Mouse (Mus musculus) bone marrow macrophage, adult 2 months (primary cell): Measurements from ENCODE around the gene Gm21680. TPM values are rescaled to one million over a fixed set of nuclear protein-coding genes. Genes with fewer than 3 reads are reported as not detected.
"Not testable (repeated sequence)": the region's sequence is repeated elsewhere in the genome, so short reads cannot be mapped to it uniquely, and the experiment has no call there.

ENCODE experiments used
- H3K27ac ChIP-seq: 2 replicates; pipeline ENCODE4 v1.5.1; 2012; ENCODE audit warnings: low read depth, low read length; ENCODE audit not compliant: insufficient read depth
- H3K4me1 ChIP-seq: 2 replicates; pipeline ENCODE4 v1.6.1; 2012; ENCODE audit warnings: low read length; ENCODE audit not compliant: control insufficient read depth, insufficient read depth
- H3K4me3 ChIP-seq: 2 replicates; pipeline ENCODE4 v1.5.1; 2012; ENCODE audit warnings: mild to moderate bottlenecking, low read length, moderate library complexity; ENCODE audit not compliant: insufficient read depth
- polyA plus RNA-seq: library from polyadenylated mRNA; stranded (reverse); fragments of >200 nt; gene quantifications from 2 replicates; pipeline ENCODE4 v1.2.4, GENCODE M21; 2012; ENCODE audit not compliant: missing spikeins, insufficient read depth, insufficient read length

Gene Gm21680
- polyA plus RNA-seq: not detected in 2 replicates

DNA sequence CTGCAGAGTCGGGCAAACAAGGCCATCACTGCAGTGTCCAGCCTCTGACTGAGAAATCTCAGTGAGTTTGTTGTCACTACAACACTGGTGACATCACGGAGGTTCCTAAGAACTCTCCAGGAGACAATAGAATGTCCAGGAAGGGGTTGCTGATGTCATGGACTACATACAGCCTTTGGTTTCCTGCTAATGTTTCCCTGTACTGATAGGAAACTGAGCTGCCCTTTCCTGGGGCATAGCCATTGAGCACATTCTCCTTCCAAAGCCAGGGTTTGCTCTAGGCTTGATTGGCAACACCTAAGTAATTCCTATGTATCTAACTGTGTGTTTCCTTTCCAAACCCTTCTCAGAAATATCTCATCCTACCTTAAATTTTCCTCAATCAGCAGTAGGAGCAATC, at the start of gene Gm21680:
Gene Gm21680 (minus strand): TSS at position 101 of the 400 bp plus-strand sequence.
- not testable (repeated sequence) for H3K27ac ChIP-seq, H3K4me1 ChIP-seq, H3K4me3 ChIP-seq

DNA sequence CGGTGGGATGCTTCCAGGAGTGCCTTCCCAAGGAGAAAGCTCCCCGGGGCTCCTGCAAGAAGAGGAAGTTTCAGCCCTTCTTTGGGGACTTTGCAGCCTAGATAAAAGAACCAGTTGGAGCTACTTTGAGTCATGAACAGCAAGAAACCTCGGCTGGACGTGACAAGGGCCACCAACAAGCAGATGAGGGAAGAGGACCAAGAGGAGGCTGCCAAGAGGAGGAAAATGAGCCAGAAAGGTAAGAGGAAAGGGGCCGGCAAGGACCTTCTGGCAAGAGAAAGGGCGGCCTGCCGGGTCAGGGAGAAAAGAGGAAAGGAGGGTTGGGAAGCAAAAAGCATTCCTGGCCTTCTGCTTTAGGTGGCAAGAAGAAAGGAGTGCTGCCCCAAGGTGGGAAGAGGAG, 35.2 kb upstream of the Gm21680 start:
- not testable (repeated sequence) for H3K4me3 ChIP-seq, H3K4me1 ChIP-seq

DNA sequence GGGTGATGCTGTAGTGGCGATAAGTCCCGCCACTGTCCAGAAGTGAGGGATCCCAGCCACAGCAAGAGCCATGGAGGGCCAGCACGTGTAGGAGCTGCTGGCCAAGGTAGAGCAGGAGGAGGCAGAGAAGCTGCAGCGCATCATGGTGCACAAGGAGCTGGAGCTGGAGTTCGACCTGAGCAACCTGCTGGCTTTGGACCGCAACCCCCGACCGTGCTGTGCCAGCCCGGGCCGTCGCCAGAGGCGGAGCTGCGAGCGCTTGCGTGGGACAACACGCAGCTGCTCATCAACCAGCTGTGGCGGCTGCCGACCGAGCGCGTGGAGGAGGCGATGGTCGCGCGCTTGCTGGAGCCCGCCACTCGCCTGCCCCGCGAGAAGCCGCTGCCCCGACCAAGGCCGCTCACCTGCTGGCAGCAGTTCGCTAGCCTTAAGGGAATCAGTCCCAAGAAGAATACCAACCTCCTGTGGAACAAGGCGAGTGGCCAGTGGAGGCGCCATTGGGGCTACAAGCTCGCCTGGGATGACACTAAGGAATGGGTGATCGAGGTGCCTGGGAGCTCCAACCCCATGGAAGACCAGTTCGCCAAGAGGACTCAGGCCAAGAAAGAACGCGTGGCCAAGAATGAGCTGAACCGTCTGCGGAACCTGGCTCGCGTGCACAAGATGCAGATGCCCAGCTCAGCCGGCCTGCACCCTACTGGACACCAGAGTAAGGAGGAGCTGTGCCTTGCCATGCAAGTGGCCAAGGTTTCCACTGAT, 34.7 kb upstream of the Gm21680 start:
- not testable (repeated sequence) for H3K4me3 ChIP-seq, H3K27ac ChIP-seq

More for the DNA sequence above, 35.2 kb upstream of the Gm21680 start:
- not testable (repeated sequence) for H3K27ac ChIP-seq

DNA sequence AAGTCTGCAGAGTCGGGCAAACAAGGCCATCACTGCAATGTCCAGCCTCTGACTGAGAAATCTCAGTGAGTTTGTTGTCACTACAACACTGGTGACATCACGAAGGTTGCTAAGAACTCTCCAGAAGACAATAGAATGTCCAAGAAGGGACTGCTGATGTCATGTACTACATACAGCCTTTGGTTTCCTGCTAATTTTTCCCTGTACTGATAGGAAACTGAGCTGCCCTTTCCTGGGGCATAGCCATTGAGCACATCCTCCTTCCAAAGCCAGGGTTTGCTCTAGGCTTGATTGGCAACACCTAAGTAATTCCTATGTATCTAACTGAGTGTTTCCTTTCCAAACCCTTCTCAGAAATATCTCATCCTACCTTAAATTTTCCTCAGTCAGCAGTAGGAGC, 32.2 kb upstream of the Gm21680 start, which contains the start of gene Gm1979:
Gene Gm1979 (minus strand): TSS at position 101 of the 400 bp plus-strand sequence.
- not testable (repeated sequence) for H3K4me3 ChIP-seq, H3K4me1 ChIP-seq, H3K27ac ChIP-seq

More for the DNA sequence above, 34.7 kb upstream of the Gm21680 start:
- not testable (repeated sequence) for H3K4me1 ChIP-seq

DNA sequence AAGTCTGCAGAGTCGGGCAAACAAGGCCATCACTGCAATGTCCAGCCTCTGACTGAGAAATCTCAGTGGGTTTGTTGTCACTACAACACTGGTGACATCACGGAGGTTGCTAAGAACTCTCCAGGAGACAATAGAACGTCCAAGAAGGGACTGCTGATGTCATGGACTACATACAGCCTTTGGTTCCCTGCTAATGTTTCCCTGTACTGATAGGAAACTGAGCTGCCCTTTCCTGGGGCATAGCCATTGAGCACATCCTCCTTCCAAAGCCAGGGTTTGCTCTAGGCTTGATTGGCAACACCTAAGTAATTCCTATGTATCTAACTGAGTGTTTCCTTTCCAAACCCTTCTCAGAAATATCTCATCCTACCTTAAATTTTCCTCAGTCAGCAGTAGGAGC, 16.1 kb upstream of the Gm21680 start, which contains the start of gene Gm21698:
Gene Gm21698 (minus strand): TSS at position 101 of the 400 bp plus-strand sequence.
- not testable (repeated sequence) for H3K4me3 ChIP-seq

DNA sequence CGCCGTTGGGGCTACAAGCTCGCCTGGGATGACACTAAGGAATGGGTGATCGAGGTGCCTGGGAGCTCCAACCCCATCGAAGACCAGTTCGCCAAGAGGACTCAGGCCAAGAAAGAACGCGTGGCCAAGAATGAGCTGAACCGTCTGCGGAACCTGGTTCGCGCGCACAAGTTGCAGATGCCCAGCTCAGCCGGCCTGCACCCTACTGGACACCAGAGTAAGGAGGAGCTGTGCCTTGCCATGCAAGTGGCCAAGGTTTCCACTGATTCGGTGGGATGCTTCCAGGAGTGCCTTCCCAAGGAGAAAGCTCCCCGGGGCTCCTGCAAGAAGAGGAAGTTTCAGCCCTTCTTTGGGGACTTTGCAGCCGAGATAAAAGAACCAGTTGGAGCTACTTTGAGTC, 15.4 kb downstream of the Gm21680 start:
- H3K4me1 ChIP-seq, H3K27ac ChIP-seq, H3K4me3 ChIP-seq: not testable (repeated sequence)

More for the DNA sequence above, 16.1 kb upstream of the Gm21680 start, which contains the start of gene Gm21698:
- not testable (repeated sequence) for H3K4me1 ChIP-seq, H3K27ac ChIP-seq

DNA sequence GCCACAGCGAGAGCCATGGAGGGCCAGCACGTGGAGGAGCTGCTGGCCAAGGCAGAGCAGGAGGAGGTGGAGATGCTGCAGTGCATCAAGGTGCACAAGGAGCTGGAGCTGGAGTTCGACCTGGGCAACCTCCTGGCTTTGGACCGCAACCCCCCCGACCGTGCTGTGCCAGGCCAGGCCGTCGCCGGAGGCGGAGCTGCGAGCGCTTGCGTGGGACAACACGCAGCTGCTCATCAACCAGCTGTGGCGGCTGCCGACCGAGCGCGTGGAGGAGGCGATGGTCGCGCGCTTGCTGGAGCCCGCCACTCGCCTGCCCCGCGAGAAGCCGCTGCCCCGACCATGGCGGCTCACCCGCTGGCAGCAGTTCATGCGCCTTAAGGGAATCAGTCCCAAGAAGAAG, 15.9 kb downstream of the Gm21680 start:
- not testable (repeated sequence) for H3K4me1 ChIP-seq, H3K27ac ChIP-seq, H3K4me3 ChIP-seq

DNA sequence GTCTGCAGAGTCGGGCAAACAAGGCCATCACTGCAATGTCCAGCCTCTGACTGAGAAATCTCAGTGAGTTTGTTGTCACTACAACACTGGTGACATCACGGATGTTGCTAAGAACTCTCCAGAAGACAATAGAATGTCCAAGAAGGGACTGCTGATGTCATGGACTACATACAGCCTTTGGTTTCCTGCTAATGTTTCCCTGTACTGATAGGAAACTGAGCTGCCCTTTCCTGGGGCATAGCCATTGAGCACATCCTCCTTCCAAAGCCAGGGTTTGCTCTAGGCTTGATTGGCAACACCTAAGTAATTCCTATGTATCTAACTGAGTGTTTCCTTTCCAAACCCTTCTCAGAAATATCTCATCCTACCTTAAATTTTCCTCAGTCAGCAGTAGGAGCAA, 18.1 kb downstream of the Gm21680 start, which contains the start of gene Gm21671:
Gene Gm21671 (minus strand): TSS at position 101 of the 400 bp plus-strand sequence.
- not testable (repeated sequence) for H3K4me1 ChIP-seq, H3K4me3 ChIP-seq, H3K27ac ChIP-seq

DNA sequence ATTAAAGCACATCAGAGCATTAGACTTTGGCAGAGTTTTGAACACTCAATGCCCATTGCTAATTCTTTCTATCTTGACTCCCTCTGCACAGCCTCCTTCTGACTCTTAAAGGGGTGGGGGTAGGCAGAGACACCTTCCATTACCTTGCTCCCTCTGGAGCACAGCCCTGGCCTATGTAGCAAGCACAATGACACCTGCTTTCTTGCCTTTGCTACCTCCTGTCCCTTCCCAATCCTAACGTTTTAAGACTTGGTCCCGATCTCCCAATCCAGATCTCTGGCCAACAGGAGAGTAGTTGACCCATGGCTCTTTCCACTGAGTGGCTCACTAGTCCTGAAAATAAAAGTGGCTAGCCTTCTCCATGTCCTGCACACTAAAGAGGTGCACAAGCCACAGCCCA, 27.1 kb downstream of the Gm21680 start:
- H3K4me1 ChIP-seq, H3K27ac ChIP-seq, H3K4me3 ChIP-seq: not testable (repeated sequence)

DNA sequence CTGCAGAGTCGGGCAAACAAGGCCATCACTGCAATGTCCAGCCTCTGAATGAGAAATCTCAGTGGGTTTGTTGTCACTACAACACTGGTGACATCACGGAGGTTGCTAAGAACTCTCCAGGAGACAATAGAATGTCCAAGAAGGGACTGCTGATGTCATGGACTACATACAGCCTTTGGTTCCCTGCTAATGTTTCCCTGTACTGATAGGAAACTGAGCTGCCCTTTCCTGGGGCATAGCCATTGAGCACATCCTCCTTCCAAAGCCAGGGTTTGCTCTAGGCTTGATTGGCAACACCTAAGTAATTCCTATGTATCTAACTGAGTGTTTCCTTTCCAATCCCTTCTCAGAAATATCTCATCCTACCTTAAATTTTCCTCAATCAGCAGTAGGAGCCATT, 30.2 kb downstream of the Gm21680 start, which contains the start of gene Gm21663:
Gene Gm21663 (minus strand): TSS at position 101 of the 400 bp plus-strand sequence.
- not testable (repeated sequence) for H3K4me3 ChIP-seq, H3K4me1 ChIP-seq, H3K27ac ChIP-seq

Other genes with a start within 250 kb of the Gm21680 start
- not detected in 2 replicates for gene Actr3b, start 212.7 kb downstream of the Gm21680 start, polyA plus RNA-seq
- gene Gm21663, start 30.3 kb downstream of the Gm21680 start, polyA plus RNA-seq: not detected in 2 replicates
- not detected in 2 replicates for gene Gm21671, start 18.2 kb downstream of the Gm21680 start, polyA plus RNA-seq
- 0.44 TPM in 1 of 2 replicates, not detected in the other for gene Gm21698, start 16.0 kb upstream of the Gm21680 start, polyA plus RNA-seq
- gene Gm1979, start 32.1 kb upstream of the Gm21680 start, polyA plus RNA-seq: not detected in 2 replicates
- not detected in 2 replicates for gene Gm5862, start 50.3 kb upstream of the Gm21680 start, polyA plus RNA-seq
- gene Speer4a, start 66.9 kb upstream of the Gm21680 start, polyA plus RNA-seq: not detected in 2 replicates
- gene Gm7347, start 85.9 kb upstream of the Gm21680 start, polyA plus RNA-seq: not detected in 2 replicates
- not detected in 2 replicates for gene Gm10471, start 116.6 kb upstream of the Gm21680 start, polyA plus RNA-seq
- gene 5031410I06Rik, start 132.7 kb upstream of the Gm21680 start, polyA plus RNA-seq: not detected in 2 replicates
- gene Gm10220, start 148.8 kb upstream of the Gm21680 start, polyA plus RNA-seq: not detected in 2 replicates